Mouse (Mus musculus) spleen, adult 2 months (tissue): ENCODE results near the gene Larp4. TPM values are rescaled to one million over a fixed set of nuclear protein-coding genes. Genes with fewer than 3 reads are reported as not detected.

Source experiments
- DNase-seq, 2 experiments: peaks; one replicate each; pipeline versions ENCODE4 v3.0.0 to v3.0.0-alpha.2; 2012 to 2021; ENCODE audit warnings: low spot score in 2 of 2, low read depth in 1 of 2
- H3K27ac ChIP-seq: fragments of 200-500 bp; 2 replicates; pipeline ENCODE4 v1.5.1; 2012; ENCODE audit warnings: low read length, inconsistent platforms; ENCODE audit not compliant: insufficient read depth
- H3K27me3 ChIP-seq: fragments of 200-500 bp; 2 replicates; pipeline ENCODE4 v1.6.1; 2012; ENCODE audit warnings: mild to moderate bottlenecking, moderate library complexity, low read length, inconsistent platforms; ENCODE audit not compliant: control insufficient read depth, insufficient read depth
- H3K36me3 ChIP-seq: fragments of 200-500 bp; 2 replicates; pipeline ENCODE4 v1.6.1; 2012; ENCODE audit warnings: mild to moderate bottlenecking, low read length, inconsistent platforms; ENCODE audit not compliant: control insufficient read depth, insufficient read depth
- H3K4me1 ChIP-seq: fragments of 200-500 bp; 2 replicates; pipeline ENCODE4 v1.6.1; 2011; ENCODE audit warnings: inconsistent platforms; ENCODE audit not compliant: control insufficient read depth, insufficient read depth, insufficient read length
- H3K4me3 ChIP-seq: fragments of 200-500 bp; 2 replicates; pipeline ENCODE4 v1.5.1; 2011; ENCODE audit warnings: mild to moderate bottlenecking, inconsistent platforms; ENCODE audit not compliant: insufficient read depth, insufficient read length; ENCODE audit errors: extremely low read depth
- CTCF ChIP-seq: fragments of 200-500 bp; IDR thresholded peaks from 2 replicates; pipeline ENCODE4 v1.5.1; 2011; ENCODE audit warnings: mild to moderate bottlenecking, inconsistent platforms; ENCODE audit not compliant: insufficient read depth, insufficient read length, insufficient replicate concordance; ENCODE audit errors: extremely low read depth
- POLR2A ChIP-seq: fragments of 200-500 bp; IDR thresholded peaks from 2 replicates; pipeline ENCODE4 v1.6.1; 2011; ENCODE audit warnings: low read depth, low read length, inconsistent platforms
- WGBS: fragments of 180-500 bp; shearing (Covaris S2); methylation state at CpG from one replicate; pipeline ENCODE4 v1.1.7; 2018; 5-methylcytosine and 5-hydroxymethylcytosine counted together
- polyA plus RNA-seq: library from polyadenylated mRNA; depleted of rRNA; stranded (reverse); fragments of >200 nt; gene quantifications from 2 replicates; pipeline ENCODE4 v1.2.3, GENCODE M21; 2012

Gene Larp4
- polyA plus RNA-seq, 1 experiment, result 27.5 TPM

DNA sequence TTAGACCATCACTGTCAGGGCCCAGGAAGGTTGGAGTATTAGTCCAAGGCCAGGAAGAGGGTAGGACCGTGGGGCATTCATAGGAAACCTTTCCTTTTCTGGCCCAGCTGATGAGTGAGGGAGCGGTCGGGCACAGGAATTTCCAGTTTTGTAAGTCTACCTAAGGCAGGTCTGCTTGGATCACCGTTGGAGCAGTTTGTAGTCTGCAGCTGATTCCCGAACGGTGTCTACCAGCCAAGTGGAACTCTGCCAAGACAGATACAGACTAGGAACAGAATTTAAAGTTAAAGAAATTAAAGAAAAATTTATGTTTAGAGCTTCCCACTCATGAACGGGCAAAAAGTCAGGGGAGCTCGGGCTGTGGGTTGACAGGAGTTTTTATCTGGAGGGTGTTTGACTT is 59.6 kb downstream of the Larp4 start:
- Histone ChIP-seq H3K36me3 (no peaks in the 10 kb centered on the region), H3K4me3 (no peak overlapping the region), H3K27me3 (no peaks in the 10 kb centered on the region), H3K4me1 (no peaks in the 10 kb centered on the region), H3K27ac (no peak overlapping the region)
- TF ChIP-seq POLR2A (no peak), CTCF (no peak)
- 88% methylated on average over 8 of the region's 8 CpGs for WGBS
- no peak for DNase-seq

DNA sequence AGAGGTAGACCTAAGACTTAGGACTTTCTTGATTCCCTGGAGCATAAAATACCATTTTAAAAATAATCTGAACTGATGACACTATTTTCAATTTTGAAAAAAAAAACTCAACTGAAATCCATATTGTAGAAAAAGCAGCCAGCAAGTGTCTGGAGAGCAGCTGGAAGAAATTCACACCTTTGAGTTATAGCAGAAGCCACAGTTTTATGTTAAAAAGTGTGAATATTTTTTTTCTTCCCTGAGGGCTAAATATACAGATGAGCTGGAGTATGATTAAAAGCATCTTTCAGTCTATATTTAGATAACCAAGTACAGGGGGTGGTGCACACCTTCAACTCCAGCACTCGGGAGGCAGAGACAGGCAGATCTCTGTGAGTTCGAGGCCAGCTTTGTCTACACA is 60.0 kb downstream of the Larp4 start:
- H3K27me3 ChIP-seq, result no peaks in the 10 kb centered on the region
- TF ChIP-seq POLR2A (no peak), CTCF (no peak)
- no peaks in the 10 kb centered on the region for H3K36me3 ChIP-seq
- H3K4me3 ChIP-seq, result no peak overlapping the region
- no peak overlapping the region for H3K27ac ChIP-seq
- 90% methylated on average over 2 of the region's 2 CpGs for WGBS
- H3K4me1 ChIP-seq, result no peaks in the 10 kb centered on the region
- no peak for DNase-seq

DNA sequence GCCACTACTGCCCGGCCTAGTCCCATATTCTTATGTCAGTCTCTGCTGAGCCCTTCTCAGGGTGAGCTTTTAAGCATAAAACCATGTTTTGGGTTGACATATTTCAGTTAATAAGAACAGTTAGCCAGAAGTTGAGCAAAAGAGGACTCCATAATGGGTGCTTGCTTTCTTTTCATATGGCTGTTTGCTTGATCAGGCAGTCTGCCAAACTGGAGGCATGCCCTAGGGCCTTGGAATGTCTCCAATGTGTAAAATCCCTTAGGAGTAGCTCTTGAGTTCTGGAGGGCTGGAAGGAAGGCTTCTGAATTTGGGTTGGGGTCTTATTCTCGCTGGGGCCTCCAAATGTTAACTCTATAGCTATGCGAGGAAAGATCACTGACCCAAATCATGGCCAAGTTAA is 62.7 kb downstream of the Larp4 start:
- Histone ChIP-seq H3K27me3 (no peaks in the 10 kb centered on the region), H3K4me1 (no peaks in the 10 kb centered on the region), H3K36me3 (no peaks in the 10 kb centered on the region), H3K4me3 (no peak overlapping the region), H3K27ac (no peak overlapping the region)
- WGBS, result 81% methylated on average over 3 of the region's 3 CpGs
- DNase-seq, result no peak
- TF ChIP-seq POLR2A (no peak), CTCF (no peak)

DNA sequence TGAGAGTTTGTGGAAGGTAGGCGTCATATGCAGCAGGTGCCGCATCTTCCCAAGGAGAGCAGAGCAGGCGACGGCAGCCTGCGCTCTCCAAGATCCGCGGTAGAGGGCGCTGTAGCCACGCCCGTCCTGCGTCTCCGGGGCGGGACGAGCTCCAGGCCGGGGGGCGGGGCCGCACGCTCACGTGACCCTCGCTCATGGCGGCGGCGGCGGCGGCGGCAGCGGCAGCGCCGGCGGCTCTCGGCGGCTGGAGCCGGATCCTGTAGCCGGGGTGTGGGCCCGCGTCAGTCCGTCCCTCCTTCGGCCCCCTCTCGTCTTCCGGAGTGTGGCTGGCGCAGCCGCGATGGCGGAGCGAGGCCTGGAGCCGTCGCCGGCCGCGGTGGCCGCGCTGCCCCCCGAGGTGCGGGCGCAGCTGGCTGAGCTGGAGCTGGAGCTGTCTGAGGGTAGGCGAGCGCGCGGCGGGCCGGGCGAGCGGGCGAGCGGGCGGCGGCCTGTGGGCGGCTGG is 68.7 kb downstream of the Larp4 start, which contains the start of gene Dip2b:
Gene Dip2b, plus strand, starts transcription at position 195 of the 502 bp plus-strand sequence.
- under 1% methylated on average over 61 of the region's 68 CpGs for WGBS
- peak; percentile 75 to 98 for DNase-seq
- Histone ChIP-seq H3K36me3 (no peaks in the 10 kb centered on the region), H3K4me3 (peak within 1 kb of the TSS; percentile 70), H3K27me3 (no peaks in the 10 kb centered on the region), H3K4me1 (peaks cover 12% of the 10 kb centered on the region), H3K27ac (peak within 1 kb of the TSS; percentile 95)
- TF ChIP-seq POLR2A (no peak; the same call in 1 of the 2 replicates), CTCF (peak; percentile 99)

DNA sequence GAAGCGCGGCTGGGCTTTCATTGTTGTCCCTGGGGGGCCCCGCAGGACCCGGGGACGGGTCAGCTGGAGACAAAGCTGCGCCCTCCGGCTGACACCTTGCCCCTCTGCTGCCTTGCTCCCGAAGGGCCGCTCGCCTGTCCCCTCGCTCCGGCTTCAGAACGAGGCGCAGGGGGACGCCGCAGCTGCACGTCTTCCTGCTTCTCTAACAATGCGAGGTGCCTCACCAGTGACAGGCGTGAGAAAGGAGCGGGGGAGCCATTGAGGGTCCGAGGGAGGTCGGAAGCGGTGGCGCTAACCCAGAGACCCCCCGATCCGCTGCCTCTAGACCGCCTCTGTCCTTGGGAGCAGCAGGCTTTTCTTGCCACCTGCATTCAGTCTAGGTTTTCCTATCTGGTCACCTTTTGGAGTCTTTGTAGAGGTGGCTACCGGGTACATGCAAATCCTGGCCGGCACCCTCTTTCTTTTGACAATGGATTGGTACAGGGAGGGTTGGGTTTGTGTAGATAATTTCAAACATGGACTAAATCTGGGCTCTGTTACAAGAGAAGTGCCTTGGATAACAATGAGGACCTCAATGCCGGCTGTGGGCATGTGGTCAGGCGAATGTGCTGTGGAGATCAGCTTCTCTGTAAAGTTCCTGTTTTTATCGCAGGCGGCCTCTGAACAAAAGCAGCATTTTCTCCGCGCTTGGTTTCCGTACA is 69.3 kb downstream of the Larp4 start:
- 1% methylated on average over 36 of the region's 36 CpGs for WGBS
- Histone ChIP-seq H3K36me3 (no peaks in the 10 kb centered on the region), H3K27ac (peak overlapping the region; percentile 95), H3K4me3 (peak overlapping the region; percentile 70), H3K27me3 (no peaks in the 10 kb centered on the region), H3K4me1 (peaks cover 12% of the 10 kb centered on the region)
- DNase-seq, result peak; percentile 27 to 54
- TF ChIP-seq CTCF (no peak), POLR2A (no peak)

DNA sequence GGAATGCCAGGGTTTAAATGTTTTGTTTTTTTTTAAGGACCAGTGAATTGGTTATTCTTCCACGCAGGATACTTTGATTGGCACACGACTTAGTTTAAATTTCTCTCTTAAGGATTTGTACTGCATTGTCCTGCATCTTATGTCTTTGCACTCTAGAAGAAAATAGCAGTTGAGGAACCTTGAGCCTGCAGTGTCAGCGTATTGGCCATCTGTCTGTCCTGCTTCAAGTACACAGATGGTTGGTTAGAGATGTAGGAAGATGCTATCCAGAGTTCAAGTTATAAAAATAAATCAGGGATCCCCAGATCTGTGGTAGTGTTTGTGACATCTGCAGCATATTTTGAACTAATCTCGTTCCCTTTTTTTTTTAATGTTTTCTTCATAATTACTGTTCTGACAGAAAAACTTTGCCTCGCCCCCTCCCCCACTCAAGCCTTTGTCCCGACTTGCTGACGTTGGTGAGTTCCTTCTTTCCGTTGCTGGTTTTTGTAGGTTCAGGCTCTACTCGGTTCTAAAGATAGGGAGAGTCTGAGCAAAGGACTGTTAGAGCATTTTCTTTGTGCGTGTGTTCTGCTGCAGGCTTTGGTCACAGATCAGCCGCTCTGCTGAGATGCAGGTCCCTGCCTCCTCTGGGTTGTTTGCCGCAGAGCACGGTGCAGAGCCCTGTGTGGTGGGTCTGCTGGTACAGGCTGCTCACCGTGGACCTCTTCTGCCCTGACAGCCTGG is 70.8 kb downstream of the Larp4 start:
- DNase-seq, result no peak
- no peaks in the 10 kb centered on the region for H3K27me3 ChIP-seq
- no peak for TF ChIP-seq POLR2A
- TF ChIP-seq CTCF, result no peak
- H3K27ac ChIP-seq, result peak overlapping the region; percentile 69; the same call in 1 of the 2 replicates
- peaks cover 12% of the 10 kb centered on the region for H3K4me1 ChIP-seq
- WGBS, result 31% methylated on average over 14 of the region's 14 CpGs
- H3K4me3 ChIP-seq, result no peak overlapping the region
- H3K36me3 ChIP-seq, result no peaks in the 10 kb centered on the region
